Mouse (Mus musculus) ES-Bruce4 (cell line): ENCODE data around the gene Dpp6.

Experiments used
- CTCF ChIP-seq: IDR thresholded peaks from one replicate; pipeline ENCODE4 v1.8.1; 2011; ENCODE audit warnings: low read depth, low read length
- EP300 ChIP-seq: IDR thresholded peaks from 2 replicates; pipeline ENCODE4 v1.6.1; 2011; ENCODE audit warnings: low read depth, low read length; ENCODE audit not compliant: insufficient read depth
- POLR2A ChIP-seq: IDR thresholded peaks from one replicate; pipeline ENCODE4 v1.8.1; 2011; ENCODE audit warnings: low read length; ENCODE audit not compliant: insufficient read depth

GRCm38 (mm10) chr5:27049341-27050091 lies 232.5 kb downstream of the Dpp6 start:
- TF ChIP-seq CTCF, result no peak
- TF ChIP-seq EP300, result no peak
- TF ChIP-seq POLR2A, result no peak
